Comparison of ENCODE assay signal across 9 mouse cellular contexts in genomic region chr19:9836581-9837340, GRCm38 (mm10). TPM values are rescaled to one million over a fixed set of nuclear protein-coding genes. Genes with fewer than 3 reads are reported as not detected.
A peak's percentile ranks its signal among the peaks of the same experiment; 100 is the strongest.
DNase-seq lines count a peak whose midpoint lies in the region; ATAC-seq and TF ChIP-seq lines count a peak whose summit lies in the region.
"Not testable (repeated sequence)": the region's sequence is repeated elsewhere in the genome, so short reads cannot be mapped to it uniquely, and the experiment has no call there.
"Had no signal": no experiment of that assay in that cellular context is flagged by ENCODE, and none has a peak within 500 bp of the region (broad histone marks: within the 10 kb centered on the region; RNA-seq: fewer than 3 reads in every experiment).

No protein-coding gene starts in this region.

- not testable (repeated sequence) for H3K27me3 ChIP-seq in forebrain, embryonic 13.5 days; heart, embryonic 15.5 days; kidney, embryonic 14.5 days (ENCODE audit: control insufficient read depth, insufficient read depth, low read length)

- peak overlapping the region; percentile 45 for H3K4me2 ChIP-seq in forebrain, embryonic 13.5 days
- H3K4me2 ChIP-seq in heart, embryonic 15.5 days = peak overlapping the region; percentile 43
- not testable (repeated sequence) for H3K4me2 ChIP-seq in kidney, embryonic 14.5 days (replicated peaks; ENCODE audit: low read depth, low read length)

- DNase-seq in 3T3-L1 (ENCODE audit: low read depth, low spot score) = peak; percentile 16
- DNase-seq in brain, embryonic 14.5 days (ENCODE audit: low read depth) = not testable (repeated sequence)
- DNase-seq in left cerebral cortex, postnatal 4 days = peak; percentile 51
- DNase-seq in right cerebral cortex, postnatal 25 days = peak; percentile 25

- H3K4me3 ChIP-seq in forebrain, embryonic 13.5 days = peak overlapping the region; percentile 32
- peak overlapping the region; percentile 46 for H3K4me3 ChIP-seq in heart, embryonic 15.5 days
- peak overlapping the region; percentile 16; the same call in 1 of the 2 replicates for H3K4me3 ChIP-seq in kidney, embryonic 14.5 days (ENCODE audit: low read length)

- H3K27ac ChIP-seq in forebrain, embryonic 13.5 days; kidney, embryonic 14.5 days (ENCODE audit: low read depth, low read length): not testable (repeated sequence)
- H3K27ac ChIP-seq in heart, embryonic 15.5 days = peak overlapping the region; percentile 74

- TF ChIP-seq POLR2A in brain, embryonic 14.5 days (IDR thresholded peaks at IDR 0.05; ENCODE audit: borderline replicate concordance, extremely low read depth, insufficient read depth, insufficient read length, poor library complexity, severe bottlenecking) = not testable (repeated sequence)

- WGBS in forebrain, embryonic 13.5 days = 13% methylated on average over 20 of the region's 21 CpGs
- 11% methylated on average over 19 of the region's 21 CpGs for WGBS in heart, embryonic 15.5 days
- WGBS in kidney, embryonic 14.5 days = 13% methylated on average over 16 of the region's 21 CpGs

- intact Hi-C loops in left cerebral cortex, postnatal 4 days (cut with DNase I) = not testable (repeated sequence)

- H3K36me3 ChIP-seq in forebrain, embryonic 13.5 days (ENCODE audit: poor library complexity, severe bottlenecking); heart, embryonic 15.5 days; kidney, embryonic 14.5 days (ENCODE audit: control insufficient read depth, insufficient read depth, low read length): not testable (repeated sequence)

- ATAC-seq in forebrain, embryonic 13.5 days = peak; percentile 94
- ATAC-seq in heart, embryonic 15.5 days (replicated peaks; ENCODE audit: insufficient number of reproducible peaks, insufficient read depth, low FRiP score, low read depth) = peak; percentile 86
- ATAC-seq in kidney, embryonic 14.5 days (ENCODE audit: low FRiP score, low TSS enrichment) = peak; percentile 95
- ATAC-seq in megakaryocyte progenitor cell, adult 5-6 weeks (replicated peaks; ENCODE audit: poor library complexity) = peak; percentile 61

- not testable (repeated sequence) for H3K9ac ChIP-seq in forebrain, embryonic 13.5 days; heart, embryonic 15.5 days; kidney, embryonic 14.5 days (ENCODE audit: low read depth, low read length)

- TF ChIP-seq CTCF in brain, embryonic 14.5 days (IDR thresholded peaks at IDR 0.05; ENCODE audit: borderline replicate concordance, extremely low read depth, insufficient read depth, insufficient read length) = peak; percentile 19; the same call in 1 of the 2 replicates

- H3K4me1 ChIP-seq in forebrain, embryonic 13.5 days; heart, embryonic 15.5 days (replicated peaks); kidney, embryonic 14.5 days (ENCODE audit: control insufficient read depth, insufficient read depth, low read length): not testable (repeated sequence)

- not testable (repeated sequence) for H3K9me3 ChIP-seq in forebrain, embryonic 13.5 days (replicated peaks); heart, embryonic 15.5 days (replicated peaks); kidney, embryonic 14.5 days (ENCODE audit: control insufficient read depth, low read length)

RNA-seq across cellular contexts. Expression of gene Scgb2a2, which starts 10.6 kb away (rescaled TPM):
- polyA plus RNA-seq in brain, embryonic 14.5 days (2012; rRNA removed) = not detected in 2 replicates
- not detected in 2 replicates for polyA plus RNA-seq in forebrain, embryonic 13.5 days (2015; fragmentation: Nextera tagmentation; extraction: Ambion mirVana)
- polyA plus RNA-seq in heart, embryonic 15.5 days (2015; fragmentation: Nextera tagmentation; extraction: Ambion mirVana) = not detected in 2 replicates
- polyA plus RNA-seq in kidney, embryonic 14.5 days (2014; fragmentation: Nextera tagmentation; extraction: Ambion mirVana) = not detected in 2 replicates
- total RNA-seq in left cerebral cortex, postnatal 4 days (2021) = not detected
- total RNA-seq in megakaryocyte progenitor cell, adult 5-6 weeks (2015) = not detected in 2 replicates
- total RNA-seq in megakaryocyte progenitor cell, adult 5-6 weeks (2017) = not detected in 2 replicates
- polyA plus RNA-seq: CD4-positive, CD25-positive, alpha-beta regulatory T cell, adult 4 months had no signal
